Mouse (Mus musculus) urinary bladder, postnatal 36 days (tissue): ENCODE data around the gene Gm6121.
"Not testable (repeated sequence)": the region's sequence is repeated elsewhere in the genome, so short reads cannot be mapped to it uniquely, and the experiment has no call there.

Experiments used
- DNase-seq, 2 experiments: peaks; one replicate each; pipeline ENCODE4 v3.0.0; 2022; ENCODE audit warnings: low spot score in 2 of 2, mixed read lengths in 1 of 2

The Gm6121 gene

GRCm38 (mm10) chrX:26935597-26935996, at the start of gene Gm6121:
Gm6121 (minus strand) TSS chrX:26935697.
- not testable (repeated sequence) for DNase-seq
